Mouse (Mus musculus) T-helper 1 cell (primary cell): ENCODE data around the gene Nxpe5.
"Not testable (repeated sequence)": the region's sequence is repeated elsewhere in the genome, so short reads cannot be mapped to it uniquely, and the experiment has no call there.

Source experiments
- in situ Hi-C: fragments of 300-600 bp; cut with MboI, MseI; formaldehyde crosslinking; loops from one replicate; pipeline ENCODE4 v1.15.1; 2025; ENCODE audit warnings: high pct_unique_total_duplicates

Nxpe5 gene

DNA sequence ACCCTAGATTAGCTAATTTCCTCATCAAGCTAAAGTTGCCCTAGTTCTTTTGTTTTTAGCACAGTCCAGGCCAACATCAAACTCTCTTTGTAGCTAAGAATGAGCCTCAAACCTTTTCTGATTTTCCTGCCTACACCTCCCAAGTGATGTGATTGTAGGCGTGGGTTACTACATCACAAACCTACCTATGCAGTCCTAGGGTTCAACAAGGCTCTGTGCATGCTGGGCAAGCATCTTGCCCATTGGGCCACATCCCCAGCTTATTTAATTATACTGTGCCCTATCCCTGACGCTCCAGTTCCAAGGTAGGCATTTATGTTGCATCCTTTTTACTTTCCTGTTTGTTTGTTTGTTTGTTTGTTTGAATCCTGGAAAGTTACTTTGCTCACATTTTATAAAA is at the start of gene Nxpe5:
Gene Nxpe5 (plus strand): TSS at position 199 of the 400 bp plus-strand sequence.
- in situ Hi-C loops = no loop called here

DNA sequence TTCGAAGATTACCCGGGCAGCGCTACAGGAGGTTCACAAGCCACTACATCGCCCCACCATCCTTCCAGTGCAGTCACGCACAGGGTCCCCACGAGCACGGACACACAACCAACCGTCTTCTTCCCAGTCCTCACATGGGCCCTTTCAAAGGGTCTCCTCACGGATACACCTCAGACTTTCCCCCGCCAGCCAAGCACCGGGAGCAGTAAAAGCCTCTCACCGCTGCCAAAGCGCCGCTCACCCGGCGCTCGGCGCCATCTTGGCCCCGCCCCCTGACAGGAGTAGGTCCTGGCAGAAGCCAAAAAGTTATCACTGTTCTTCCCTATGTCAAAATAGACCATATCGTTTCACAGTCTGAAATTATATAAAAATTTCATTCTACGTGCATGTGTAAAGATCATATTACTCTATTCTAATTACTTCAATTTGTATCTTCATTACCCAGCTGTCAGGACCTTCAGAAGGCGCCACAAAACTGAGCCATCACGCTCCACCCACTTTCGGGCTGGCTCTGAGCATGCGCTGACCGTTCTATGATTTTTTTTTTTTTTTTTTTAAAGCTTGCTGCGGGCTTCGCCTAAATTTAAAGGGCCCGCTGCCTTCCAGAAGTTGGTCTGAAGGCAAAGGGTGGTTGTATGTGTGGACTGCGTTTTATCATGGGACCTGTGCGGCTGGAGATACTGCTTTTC is 38.6 kb upstream of the Nxpe5 start, which contains the start of the genes Taf6 and Cnpy4:
Gene Taf6 (minus strand): TSS at position 502 of the 689 bp plus-strand sequence.
Gene Cnpy4 (plus strand): TSS at position 536 of the 689 bp plus-strand sequence.
- in situ Hi-C loops = no loop called here

DNA sequence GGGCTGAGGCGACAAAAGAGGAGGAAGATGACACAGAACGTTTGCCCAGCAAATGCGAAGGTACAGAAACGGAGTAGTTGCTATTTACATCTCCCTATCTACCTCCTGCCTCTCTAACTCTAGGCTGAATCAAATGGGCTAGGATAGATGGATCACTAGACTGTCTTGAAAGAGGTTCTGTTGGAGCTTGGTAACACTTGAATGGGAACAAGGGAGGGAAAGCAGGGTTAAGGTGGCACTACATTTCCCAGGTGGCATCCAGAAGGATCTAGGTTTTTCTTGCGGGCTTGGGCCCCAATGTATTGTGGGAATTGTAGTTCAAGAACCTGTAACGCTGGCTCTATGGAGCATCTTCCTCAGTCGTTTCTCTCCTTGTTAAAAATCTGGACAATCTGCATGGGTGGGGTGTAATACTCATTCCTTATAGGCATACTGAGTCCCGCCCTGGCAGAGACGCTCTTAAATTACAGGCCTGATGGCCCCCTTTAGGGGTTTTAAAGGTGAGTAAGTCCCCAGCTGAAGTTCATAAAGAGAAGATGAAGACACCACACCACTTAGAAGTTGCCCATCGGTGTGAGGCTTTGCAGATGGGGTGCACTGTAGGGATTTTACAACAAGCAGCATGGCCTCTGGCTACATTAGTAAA is 37.9 kb upstream of the Nxpe5 start:
- in situ Hi-C loops = no loop called here

DNA sequence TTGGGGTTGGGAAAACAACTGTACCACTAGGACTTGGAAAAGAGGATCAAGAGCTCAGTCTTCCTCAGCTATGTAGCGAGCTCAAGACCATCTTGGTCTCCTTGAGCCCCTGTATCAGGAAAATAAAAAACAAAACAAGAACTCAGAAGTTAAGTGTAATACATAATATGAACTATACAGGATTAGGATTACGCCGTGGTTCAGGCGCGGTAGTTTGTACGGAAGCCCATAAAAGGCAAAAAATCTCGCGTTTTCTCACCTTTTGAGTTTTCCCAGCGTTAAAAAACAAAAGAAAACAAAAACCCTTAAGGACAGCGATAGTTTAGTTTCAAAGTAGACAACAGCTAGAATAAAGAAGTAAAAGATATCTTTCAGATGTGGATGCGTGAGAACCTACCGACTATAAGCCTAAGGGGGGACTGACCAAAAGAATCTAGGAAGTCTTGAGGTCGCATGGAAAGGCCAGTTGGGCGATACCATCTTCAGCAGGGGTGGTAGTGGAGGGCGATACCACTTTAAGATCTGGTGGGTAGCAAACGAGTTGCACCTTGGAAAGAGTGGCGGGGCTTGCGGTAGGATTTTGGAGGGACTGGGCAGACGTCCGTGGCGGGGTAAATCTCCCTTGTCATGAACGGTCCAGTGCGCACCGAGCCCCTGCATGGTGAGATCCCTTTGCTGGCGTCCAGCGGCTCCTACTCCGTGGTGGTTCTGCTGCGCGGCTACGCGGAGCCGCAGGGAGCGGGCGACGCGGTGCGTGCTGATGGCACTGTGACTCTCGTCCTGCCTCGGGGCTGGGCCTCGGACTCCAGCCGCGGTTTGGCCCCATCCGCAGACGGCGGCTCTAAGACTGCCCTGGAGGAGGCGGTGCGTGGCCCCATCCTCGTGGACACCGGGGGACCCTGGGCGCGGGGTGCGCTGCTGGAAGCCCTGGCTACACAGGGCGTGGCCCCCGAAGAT is 31.6 kb upstream of the Nxpe5 start, which contains the start of gene Mblac1:
Gene Mblac1 (plus strand): TSS at position 544 of the 957 bp plus-strand sequence.
- in situ Hi-C loops = loop anchor here (5.0 kb wide), 1 partner anchor 83 kb away; the partner anchor contains the start of gene Gm43720

DNA sequence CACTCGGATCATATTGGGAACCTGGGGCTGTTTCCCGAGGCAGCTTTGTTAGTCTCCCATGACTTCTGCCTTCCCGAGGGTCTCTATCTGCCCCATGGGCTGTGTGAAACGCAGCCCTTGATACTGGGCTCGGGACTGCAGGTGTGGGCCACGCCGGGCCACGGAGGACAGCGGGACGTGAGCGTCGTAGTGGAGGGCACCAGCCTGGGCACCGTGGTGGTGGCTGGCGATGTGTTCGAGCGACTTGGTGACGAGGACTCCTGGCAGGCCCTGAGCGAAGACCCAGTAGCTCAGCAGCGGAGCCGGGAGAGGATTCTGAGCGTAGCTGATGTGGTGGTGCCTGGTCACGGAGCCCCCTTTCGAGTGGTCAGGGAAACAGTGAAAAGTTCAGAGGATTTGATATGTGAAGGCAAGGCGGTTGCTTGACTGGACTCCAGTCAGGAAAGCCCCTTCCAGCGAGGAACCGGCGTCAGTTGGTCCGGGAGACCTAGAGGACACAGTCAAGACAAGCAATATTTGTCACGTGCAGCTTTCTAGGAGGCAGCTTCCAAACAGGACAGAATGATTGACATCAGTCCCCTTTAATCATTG is 30.8 kb upstream of the Nxpe5 start:
- in situ Hi-C loops = loop anchor here (5.0 kb wide), 1 partner anchor 82 kb away; the partner anchor contains the start of gene Gm43720

DNA sequence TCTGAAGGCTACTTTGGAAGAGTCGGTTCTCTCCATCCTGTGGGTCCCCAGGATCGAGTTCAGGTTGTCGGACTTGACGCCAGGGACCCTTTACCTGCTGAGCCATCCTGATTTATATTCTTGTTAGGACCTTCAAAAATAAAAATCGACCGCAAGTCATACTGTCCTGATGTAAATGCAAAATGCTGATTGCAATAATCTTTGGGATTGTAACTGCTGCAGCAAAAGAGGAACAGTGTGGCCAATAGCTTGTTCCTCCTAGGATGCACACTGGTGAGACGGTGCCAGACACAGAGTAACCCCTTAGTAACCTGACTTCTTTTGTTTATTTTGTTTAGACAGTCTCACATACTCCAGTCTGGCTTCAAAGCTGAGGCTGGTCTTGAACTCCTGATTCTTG is 30.2 kb upstream of the Nxpe5 start:
- in situ Hi-C loops = no loop called here

DNA sequence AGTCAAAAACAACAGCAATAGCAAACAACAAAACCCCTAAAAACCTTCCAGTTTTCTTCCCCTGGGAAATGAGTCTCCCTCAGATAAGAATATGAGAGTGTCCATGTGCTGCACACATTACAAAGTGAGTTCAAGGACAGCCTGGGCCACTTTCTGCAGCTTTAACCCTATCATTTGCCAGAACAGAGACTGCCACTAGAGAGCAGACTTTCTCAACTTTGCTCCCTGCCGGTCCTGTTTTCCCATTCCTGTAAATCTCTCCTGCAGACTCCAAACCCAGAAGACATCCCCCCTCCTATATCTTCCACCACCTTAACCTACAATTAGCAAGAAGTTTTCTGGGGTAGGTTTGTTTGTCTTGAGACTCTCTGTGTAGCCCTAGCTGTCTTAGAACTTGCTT is 26.1 kb upstream of the Nxpe5 start:
- in situ Hi-C loops = no loop called here

DNA sequence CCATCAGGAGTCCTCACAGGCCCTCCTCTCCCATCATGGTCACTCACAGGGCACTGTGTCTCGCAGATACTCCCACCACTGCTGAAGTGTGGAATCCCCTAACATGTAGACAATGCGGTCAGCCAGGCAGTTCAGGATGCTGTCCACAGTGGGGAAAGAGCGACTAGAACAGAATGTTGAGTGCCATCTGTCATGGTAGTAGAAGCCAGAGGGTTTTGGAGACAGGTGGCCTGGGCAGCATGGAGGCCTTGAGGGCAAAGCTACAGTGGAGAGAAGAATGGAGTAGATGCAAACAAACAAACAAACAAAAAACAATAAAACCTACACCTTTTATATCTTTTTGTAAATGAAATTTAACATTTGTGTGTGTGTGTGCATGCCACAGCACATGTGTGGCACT is 23.6 kb upstream of the Nxpe5 start:
- in situ Hi-C loops = no loop called here

DNA sequence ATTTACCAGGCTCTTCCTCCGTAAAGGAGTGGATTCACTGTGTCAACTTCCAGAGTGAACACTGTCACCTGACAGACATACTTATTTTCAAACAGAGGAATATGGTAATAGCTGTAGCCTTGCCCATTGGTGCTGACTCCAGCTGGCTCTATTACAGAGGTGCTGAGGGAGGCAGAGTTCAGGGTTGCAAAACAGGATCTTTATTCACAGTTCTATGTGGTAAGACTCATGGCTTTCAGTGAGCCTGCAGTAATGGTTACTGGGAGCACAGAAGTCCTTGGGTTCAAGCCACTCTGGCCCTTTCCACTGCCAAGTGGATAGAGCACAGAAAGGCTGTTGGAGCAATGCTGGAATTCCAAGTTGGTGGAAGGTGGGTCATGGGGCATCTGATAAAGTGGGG is 18.4 kb upstream of the Nxpe5 start:
- in situ Hi-C loops = loop anchor here (5.0 kb wide), 1 partner anchor 445 kb away; no protein-coding TSS in a partner anchor

DNA sequence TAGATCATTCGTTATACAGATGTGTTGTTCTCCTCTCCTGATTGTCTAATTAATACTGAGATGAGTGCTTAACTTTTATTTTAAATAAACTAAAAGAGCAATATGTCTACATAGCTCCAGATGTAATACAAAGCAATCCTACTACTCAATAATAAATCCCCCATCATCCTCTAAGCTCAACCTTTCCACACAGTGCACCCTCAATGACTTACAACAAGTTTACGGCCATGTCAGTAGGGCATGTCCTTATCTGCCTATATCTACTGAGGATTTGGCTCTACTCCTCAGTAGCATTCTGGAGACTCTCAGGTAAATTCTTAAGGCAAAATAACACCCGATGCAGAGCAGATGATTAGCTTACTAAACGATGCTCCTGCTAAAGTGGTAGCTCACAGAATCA is 17.8 kb upstream of the Nxpe5 start:
- in situ Hi-C loops = loop anchor here (5.0 kb wide), 1 partner anchor 444 kb away; no protein-coding TSS in a partner anchor

DNA sequence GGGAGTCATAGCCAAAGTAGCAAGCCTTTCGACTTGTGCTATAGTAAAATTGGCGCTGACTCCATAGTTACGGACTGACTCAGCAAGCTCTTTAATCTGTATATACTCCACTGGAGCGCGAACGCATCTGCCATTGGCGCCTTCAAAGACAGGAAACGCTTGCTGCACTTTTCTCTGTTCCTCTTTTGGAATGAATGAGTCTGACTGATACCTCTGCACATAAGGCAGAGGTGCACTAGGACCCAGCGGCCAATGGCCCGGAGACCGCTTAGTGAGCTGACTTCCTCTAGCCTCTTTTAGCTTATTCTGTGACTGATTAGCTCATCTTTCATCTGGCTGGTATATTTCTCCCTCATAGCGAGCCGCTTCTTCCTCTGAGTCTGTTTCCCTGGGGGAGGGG is 9.1 kb upstream of the Nxpe5 start:
- in situ Hi-C loops = not testable (repeated sequence)

DNA sequence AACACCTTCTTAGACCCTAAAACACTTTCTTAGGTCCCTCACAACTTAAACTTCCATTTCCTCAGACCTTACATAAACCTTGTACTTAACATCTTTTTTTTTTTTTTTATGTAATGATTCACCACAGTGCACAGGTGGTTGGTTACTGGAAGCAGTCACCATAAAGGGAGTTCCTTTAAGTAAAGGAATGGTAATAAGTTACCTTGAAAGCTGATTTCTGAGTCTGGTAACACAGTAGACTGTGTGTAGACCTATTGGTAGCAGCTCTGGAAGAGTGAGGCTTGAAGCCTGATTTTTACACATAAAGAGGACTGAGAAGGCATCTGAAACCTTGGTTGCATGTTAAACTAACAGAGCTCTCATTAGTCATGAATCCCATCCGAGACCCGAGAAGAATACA is 5.8 kb upstream of the Nxpe5 start:
- in situ Hi-C loops = no loop called here

DNA sequence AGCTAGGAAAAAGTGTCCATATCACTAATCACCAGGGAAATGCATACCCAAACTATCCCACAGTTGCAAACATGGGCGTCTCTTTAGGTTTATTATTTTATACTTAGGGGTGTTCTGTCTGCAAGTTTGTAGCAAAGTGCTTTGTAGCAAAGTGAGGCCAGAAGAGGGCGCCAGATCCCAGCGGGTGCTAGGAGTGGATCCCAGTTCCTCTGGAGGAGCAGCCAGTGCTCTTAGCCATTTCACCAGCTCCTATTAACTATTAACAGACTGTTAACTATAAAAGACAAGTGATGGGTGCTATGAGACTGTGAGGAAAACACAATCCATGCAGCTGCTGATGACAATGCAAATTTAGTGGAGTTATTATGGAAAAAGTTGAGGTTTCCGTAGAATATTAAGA is 3.6 kb upstream of the Nxpe5 start:
- in situ Hi-C loops = no loop called here

DNA sequence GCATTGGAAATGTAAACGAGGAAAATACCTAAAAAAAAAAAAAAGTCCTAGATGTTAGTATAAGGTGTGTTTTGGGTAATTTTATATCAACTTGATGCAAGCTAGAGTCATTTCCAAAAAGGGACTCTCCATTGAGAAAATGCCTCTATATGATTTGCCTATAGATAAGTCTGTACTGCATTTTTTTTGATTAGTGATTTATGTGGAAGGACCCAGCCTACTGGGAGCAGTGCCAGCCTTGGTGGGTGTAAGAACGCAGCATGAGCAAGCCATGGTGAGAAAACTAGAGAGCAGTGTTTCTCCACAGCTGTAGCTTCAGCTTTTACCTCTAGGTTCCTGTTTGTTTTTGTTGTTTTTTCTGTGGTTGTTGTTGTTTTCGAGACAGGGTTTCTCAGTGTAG is 2.4 kb upstream of the Nxpe5 start:
- in situ Hi-C loops = no loop called here

DNA sequence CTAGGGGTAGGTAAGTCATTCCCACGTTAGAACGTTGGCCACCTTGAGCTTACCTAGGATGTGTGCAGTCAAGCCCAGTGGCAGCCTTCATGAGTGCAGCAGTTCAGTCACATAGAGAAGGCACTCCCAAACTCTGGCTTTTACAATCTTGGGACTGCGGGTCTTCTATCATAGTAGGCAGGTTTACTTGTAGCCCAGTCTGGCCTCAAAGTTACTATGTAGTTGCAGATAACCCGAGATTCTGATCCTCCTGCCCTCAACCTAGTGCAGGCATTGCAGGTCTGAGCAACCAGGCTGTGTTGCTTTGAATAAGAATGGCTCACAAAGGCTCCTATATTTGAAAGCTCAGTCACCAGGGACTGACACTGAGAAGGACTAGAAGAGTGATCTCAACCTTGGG is 793 bp downstream of the Nxpe5 start:
- in situ Hi-C loops = no loop called here

DNA sequence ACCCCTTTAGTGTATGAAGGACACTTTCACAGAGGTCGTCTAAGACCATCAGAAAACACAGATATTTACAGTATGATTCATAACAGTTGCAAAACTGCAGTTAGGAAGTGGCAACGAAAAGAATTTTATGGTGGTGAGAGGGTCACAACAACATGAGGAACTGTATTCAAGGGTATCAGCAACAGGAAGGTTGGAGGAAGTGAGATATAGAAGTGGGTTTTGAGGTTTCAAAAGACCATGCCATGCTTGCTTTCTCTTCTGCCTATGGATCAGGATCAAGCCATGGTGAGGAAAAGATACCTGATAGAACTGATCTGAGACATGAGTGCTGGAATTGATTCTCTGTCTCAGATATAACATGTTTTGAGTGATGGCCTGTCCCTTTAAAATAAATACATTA is 1.7 kb downstream of the Nxpe5 start:
- in situ Hi-C loops = no loop called here

DNA sequence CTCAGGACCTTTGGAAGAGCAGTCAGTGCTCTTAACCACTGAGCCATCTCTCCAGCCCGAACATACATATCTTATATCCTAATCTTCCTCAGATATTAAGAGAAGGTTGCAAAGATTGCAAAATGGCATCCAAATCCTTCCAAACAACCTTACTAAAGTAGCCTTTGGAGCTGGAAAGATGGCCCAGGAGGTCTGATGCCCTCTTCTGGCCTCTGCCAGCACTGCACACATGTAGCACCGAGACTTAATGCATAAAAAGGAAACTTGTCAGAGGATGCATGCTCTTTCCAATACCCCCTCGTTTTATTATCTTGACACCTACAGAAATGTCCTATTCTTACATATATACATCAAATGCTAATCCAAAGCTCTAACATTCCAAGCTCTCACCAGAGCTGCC is 2.3 kb downstream of the Nxpe5 start:
- in situ Hi-C loops = no loop called here

DNA sequence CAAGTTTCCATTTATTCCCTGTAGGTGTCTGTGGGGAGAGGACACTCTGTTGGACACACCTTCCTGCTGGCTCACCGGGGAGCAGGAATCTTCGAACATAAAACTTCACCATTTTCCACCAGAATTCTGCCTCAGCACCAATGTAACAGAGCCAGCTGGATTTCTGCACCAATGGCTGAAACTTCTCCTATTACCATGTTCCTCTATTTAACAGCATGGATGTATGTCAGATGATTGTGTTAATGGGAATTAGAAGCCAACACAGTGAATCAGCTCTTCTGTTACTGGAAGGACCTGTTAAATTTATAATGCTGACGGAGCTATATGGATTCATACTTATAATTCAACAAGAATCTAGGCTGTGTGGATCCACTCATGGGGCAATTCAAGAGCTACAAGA is 3.8 kb downstream of the Nxpe5 start:
- in situ Hi-C loops = no loop called here

DNA sequence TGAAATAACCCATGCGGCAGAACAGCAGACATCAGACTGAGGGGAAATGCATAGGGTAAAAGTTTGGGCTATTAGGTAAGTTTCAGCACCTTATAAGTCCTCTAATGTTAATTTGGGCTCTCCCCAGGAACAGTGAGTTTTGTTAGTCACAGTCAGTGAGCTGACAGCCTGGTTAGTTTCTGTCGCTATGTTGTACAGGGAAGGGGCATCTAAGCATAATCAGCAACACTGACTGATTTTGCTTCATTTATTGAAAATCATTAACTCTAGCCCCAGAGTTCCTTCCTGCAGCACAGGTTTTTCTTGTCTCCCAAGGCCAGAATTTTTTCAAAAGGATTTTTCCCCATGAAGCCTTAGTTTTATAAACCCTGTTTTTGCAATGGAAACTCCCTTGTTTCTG is 8.1 kb downstream of the Nxpe5 start:
- in situ Hi-C loops = no loop called here

DNA sequence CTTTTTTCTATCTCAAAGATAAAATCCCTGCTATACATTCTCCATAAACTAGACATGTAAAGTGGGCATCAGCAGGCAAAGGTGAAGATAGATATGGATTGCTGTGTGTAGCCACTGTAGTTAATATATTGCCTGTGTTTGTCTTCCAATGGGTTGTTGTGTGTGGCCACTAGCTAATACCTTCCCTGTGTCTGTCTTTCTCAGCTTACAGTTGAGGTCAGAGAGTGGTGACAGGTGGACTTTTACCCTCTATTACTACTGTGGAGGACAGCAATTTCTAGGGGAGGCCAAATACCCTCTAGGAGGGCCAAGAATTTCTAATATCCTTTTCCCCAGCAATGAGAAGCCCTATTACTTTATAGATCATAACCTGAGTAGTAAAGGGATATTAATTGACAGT is 8.5 kb downstream of the Nxpe5 start:
- in situ Hi-C loops = no loop called here

DNA sequence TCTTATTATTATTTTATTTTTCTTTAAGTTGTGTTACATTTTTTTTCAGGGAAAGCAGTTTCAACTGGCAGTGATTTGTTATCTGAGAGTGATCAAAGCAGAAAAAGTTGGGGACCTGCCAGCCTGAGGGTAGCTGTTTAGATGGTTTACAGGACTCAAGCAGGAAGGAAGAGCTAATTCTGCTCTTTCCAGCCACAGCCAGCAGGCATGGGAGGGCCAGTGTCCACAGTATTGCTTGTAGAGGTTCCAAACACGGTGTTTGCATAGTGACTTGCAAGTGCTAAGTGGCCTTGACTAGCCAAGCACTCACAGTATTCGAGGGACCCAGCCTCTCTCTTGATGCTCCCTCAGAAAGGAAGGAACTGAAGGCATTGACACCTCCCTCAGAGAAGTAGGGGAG is 15.8 kb downstream of the Nxpe5 start:
- in situ Hi-C loops = no loop called here

DNA sequence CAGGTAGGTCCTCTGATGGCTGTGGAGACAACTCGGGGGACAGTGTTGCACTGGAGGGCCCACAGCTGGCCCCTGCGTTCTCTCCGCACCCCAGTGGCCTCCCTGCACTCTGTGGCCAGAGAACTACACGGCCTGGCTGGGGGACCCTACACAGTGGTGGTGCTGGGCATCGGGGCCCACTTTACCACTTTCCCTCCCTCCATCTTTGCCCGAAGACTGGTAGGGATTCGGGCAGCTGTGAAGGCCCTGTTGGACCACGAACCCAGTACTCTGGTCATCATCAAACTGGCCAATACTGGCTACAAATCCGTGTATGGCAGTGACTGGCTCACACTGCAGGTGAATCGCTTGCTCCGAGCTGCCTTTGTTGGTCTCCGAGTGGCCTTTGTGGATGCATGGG is 25.4 kb downstream of the Nxpe5 start:
- in situ Hi-C loops = no loop called here
